Mouse (Mus musculus) olfactory bulb, adult 2 months (tissue): ENCODE measurements at regions not wholly inside any gene's neighbourhood (a gene's known extent, or its start where the extent isn't known, plus 50 kb on each side); places are given as distances from the start of the nearest gene placed in this dataset.

Source experiments
- CTCF ChIP-seq: fragments of 200-500 bp; IDR thresholded peaks from 2 replicates; pipeline ENCODE4 v1.5.1; 2012; ENCODE audit warnings: low read depth, mild to moderate bottlenecking, low read length, moderate library complexity; ENCODE audit not compliant: insufficient read depth
- POLR2A ChIP-seq: fragments of 200-500 bp; IDR thresholded peaks from 2 replicates; pipeline ENCODE4 v1.6.1; 2012; ENCODE audit warnings: mild to moderate bottlenecking, low read depth, low read length, moderate library complexity; ENCODE audit not compliant: insufficient read depth

DNA sequence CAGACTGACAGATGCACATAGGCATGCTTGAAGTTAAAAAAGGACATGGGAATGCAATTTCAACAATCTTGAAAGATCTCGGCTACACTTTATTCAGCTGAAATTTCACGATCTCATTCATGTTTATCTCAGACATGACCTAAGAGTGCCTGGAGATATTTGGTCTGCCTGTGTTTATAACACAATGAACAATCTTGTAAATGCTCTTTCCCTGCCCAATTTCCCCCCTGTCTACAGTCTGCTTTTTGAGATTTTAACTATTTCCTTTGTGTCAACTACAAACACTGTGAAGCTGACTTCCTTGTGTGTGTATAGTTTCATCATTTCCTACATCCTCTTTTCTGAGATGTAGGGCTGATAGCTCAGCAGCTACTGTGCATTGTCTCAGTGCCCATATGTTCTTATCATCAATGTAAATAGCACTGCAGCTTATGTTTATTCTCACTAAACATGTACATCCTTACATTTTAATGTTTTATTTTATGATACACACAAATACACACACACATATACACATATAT, 319.4 kb upstream of the A1bg start:
- TF ChIP-seq POLR2A: no peak
- no peak for TF ChIP-seq CTCF
